Mouse (Mus musculus) testis, adult 2 months (tissue): ENCODE measurements at regions not wholly inside any gene's neighbourhood (a gene's known extent, or its start where the extent isn't known, plus 50 kb on each side); places are given as distances from the start of the nearest gene placed in this dataset.

ENCODE experiments used
- H3K27ac ChIP-seq: fragments of 200-500 bp; 2 replicates; pipeline ENCODE4 v1.5.1; 2012; ENCODE audit warnings: low read depth, low read length; ENCODE audit not compliant: control insufficient read depth, insufficient read depth
- H3K27me3 ChIP-seq: fragments of 200-500 bp; 2 replicates; pipeline ENCODE4 v1.6.1; 2012; ENCODE audit warnings: mild to moderate bottlenecking, low read length, moderate library complexity; ENCODE audit not compliant: control insufficient read depth, insufficient read depth
- H3K36me3 ChIP-seq: fragments of 200-500 bp; 2 replicates; pipeline ENCODE4 v1.6.1; 2012; ENCODE audit warnings: mild to moderate bottlenecking, low read length; ENCODE audit not compliant: control insufficient read depth, insufficient read depth
- H3K4me1 ChIP-seq: fragments of 200-500 bp; 2 replicates; pipeline ENCODE4 v1.6.1; 2012; ENCODE audit warnings: low read length; ENCODE audit not compliant: control insufficient read depth, insufficient read depth
- H3K4me3 ChIP-seq: fragments of 200-500 bp; 2 replicates; pipeline ENCODE4 v1.5.1; 2012; ENCODE audit warnings: low read depth, mild to moderate bottlenecking, low read length, moderate library complexity, mixed read lengths; ENCODE audit not compliant: control insufficient read depth
- CTCF ChIP-seq: fragments of 200-500 bp; IDR thresholded peaks from 2 replicates; pipeline ENCODE4 v1.5.1; 2012; ENCODE audit warnings: low read depth, mild to moderate bottlenecking, inconsistent platforms, low read length, moderate library complexity; ENCODE audit not compliant: control insufficient read depth, insufficient read depth, insufficient replicate concordance
- POLR2A ChIP-seq: fragments of 200-500 bp; IDR thresholded peaks from 2 replicates; pipeline ENCODE4 v1.6.1; 2012; ENCODE audit warnings: low read depth, mild to moderate bottlenecking, inconsistent platforms, low read length, moderate library complexity; ENCODE audit not compliant: control insufficient read depth

GRCm38 (mm10) chr13:101481551-101482184 lies 286.3 kb downstream of the Pik3r1 start:
- Histone ChIP-seq H3K36me3 (no peaks in the 10 kb centered on the region), H3K27me3 (no peaks in the 10 kb centered on the region), H3K4me3 (no peak overlapping the region), H3K27ac (no peak overlapping the region), H3K4me1 (no peaks in the 10 kb centered on the region)
- TF ChIP-seq POLR2A (no peak), CTCF (no peak)

- Histone ChIP-seq H3K36me3 (no peaks in the 10 kb centered on the region), H3K27me3 (no peaks in the 10 kb centered on the region), H3K27ac (no peak overlapping the region), H3K4me1 (no peaks in the 10 kb centered on the region), H3K4me3 (no peak overlapping the region)
- no peak for TF ChIP-seq POLR2A
- TF ChIP-seq CTCF, result no peak
Measured at GRCm38 (mm10) chr13:101479297-101479652, 288.7 kb downstream of the Pik3r1 start.

- Histone ChIP-seq H3K27ac (no peak overlapping the region), H3K27me3 (no peaks in the 10 kb centered on the region), H3K4me1 (no peaks in the 10 kb centered on the region), H3K36me3 (no peaks in the 10 kb centered on the region), H3K4me3 (no peak overlapping the region)
- TF ChIP-seq CTCF (no peak), POLR2A (no peak)
Measured at GRCm38 (mm10) chr13:101478608-101479296, 289.3 kb downstream of the Pik3r1 start.

- H3K27ac ChIP-seq, result no peak overlapping the region
- no peak for TF ChIP-seq POLR2A
- no peak for TF ChIP-seq CTCF
Measured at GRCm38 (mm10) chr13:101473349-101473748, 294.7 kb downstream of the Pik3r1 start.

GRCm38 (mm10) chr13:101470560-101471247 lies 297.3 kb downstream of the Pik3r1 start:
- no peak overlapping the region for H3K4me3 ChIP-seq
- H3K36me3 ChIP-seq, result no peaks in the 10 kb centered on the region
- TF ChIP-seq CTCF (no peak), POLR2A (no peak)
- H3K27ac ChIP-seq, result no peak overlapping the region
- H3K27me3 ChIP-seq, result no peaks in the 10 kb centered on the region
- peaks cover 6% of the 10 kb centered on the region for H3K4me1 ChIP-seq

More at GRCm38 (mm10) chr13:101473349-101473748, 294.7 kb downstream of the Pik3r1 start:
- Histone ChIP-seq H3K27me3 (no peaks in the 10 kb centered on the region), H3K36me3 (no peaks in the 10 kb centered on the region), H3K4me3 (no peak overlapping the region), H3K4me1 (peaks cover 6% of the 10 kb centered on the region)

- Histone ChIP-seq H3K27me3 (no peaks in the 10 kb centered on the region), H3K4me3 (no peak overlapping the region), H3K4me1 (peaks cover 3% of the 10 kb centered on the region), H3K36me3 (no peaks in the 10 kb centered on the region), H3K27ac (no peak overlapping the region)
- no peak for TF ChIP-seq POLR2A
- TF ChIP-seq CTCF, result no peak
Measured at GRCm38 (mm10) chr13:101465748-101466127, 302.3 kb downstream of the Pik3r1 start.

- Histone ChIP-seq H3K4me1 (no peaks in the 10 kb centered on the region), H3K27me3 (no peaks in the 10 kb centered on the region), H3K36me3 (no peaks in the 10 kb centered on the region), H3K4me3 (no peak overlapping the region), H3K27ac (no peak overlapping the region)
- TF ChIP-seq CTCF, result no peak
- TF ChIP-seq POLR2A, result no peak
Measured at GRCm38 (mm10) chr13:101464928-101465747, 302.9 kb downstream of the Pik3r1 start.

GRCm38 (mm10) chr13:101456926-101457325 lies 311.1 kb downstream of the Pik3r1 start:
- TF ChIP-seq POLR2A (no peak), CTCF (no peak)
- H3K27ac ChIP-seq, result no peak overlapping the region
- no peaks in the 10 kb centered on the region for H3K4me1 ChIP-seq
- H3K36me3 ChIP-seq, result no peaks in the 10 kb centered on the region
- no peaks in the 10 kb centered on the region for H3K27me3 ChIP-seq
- no peak overlapping the region for H3K4me3 ChIP-seq
